Mouse (Mus musculus) spleen, postnatal 36 days (tissue): ENCODE measurements around the gene Mnx1.
"Not testable (repeated sequence)": the region's sequence is repeated elsewhere in the genome, so short reads cannot be mapped to it uniquely, and the experiment has no call there.

Source experiments
- DNase-seq, 2 experiments: peaks; one replicate each; pipeline ENCODE4 v3.0.0; 2022; ENCODE audit warnings: low spot score in 2 of 2, mixed read lengths in 1 of 2

Gene Mnx1

GRCm38 (mm10) chr5:29469501-29469900 is 8.8 kb downstream of the Mnx1 start:
- DNase-seq: no peak

- DNase-seq: no peak
Measured at GRCm38 (mm10) chr5:29468351-29469065, 9.8 kb downstream of the Mnx1 start.

GRCm38 (mm10) chr5:29467489-29468350 is 10.6 kb downstream of the Mnx1 start:
- DNase-seq: no peak

- DNase-seq: no peak
Measured at GRCm38 (mm10) chr5:29462943-29463686, 15.2 kb downstream of the Mnx1 start.

- DNase-seq: no peak
Measured at GRCm38 (mm10) chr5:29456895-29457656, 21.2 kb downstream of the Mnx1 start.

- DNase-seq: no peak
Measured at GRCm38 (mm10) chr5:29452352-29452751, 25.9 kb downstream of the Mnx1 start.

GRCm38 (mm10) chr5:29445275-29445674 is 33.0 kb downstream of the Mnx1 start:
- DNase-seq: no peak

- not testable (repeated sequence) for DNase-seq
Measured at GRCm38 (mm10) chr5:29436728-29437127, 41.5 kb downstream of the Mnx1 start.

- DNase-seq: no peak
Measured at GRCm38 (mm10) chr5:29435491-29435890, 42.8 kb downstream of the Mnx1 start.

GRCm38 (mm10) chr5:29434872-29435358 is 43.4 kb downstream of the Mnx1 start:
- peak in 1 of 2 experiments; percentile 17 for DNase-seq

- peak; percentile 89 to 92 for DNase-seq
Measured at GRCm38 (mm10) chr5:29434228-29434871, 43.9 kb downstream of the Mnx1 start, which contains the start of gene Nom1. Nom1 (plus strand) TSS chr5:29434664.

- DNase-seq: not testable (repeated sequence)
Measured at GRCm38 (mm10) chr5:29423330-29423729, 54.9 kb downstream of the Mnx1 start.
